Mouse (Mus musculus): Measurements from ENCODE around the gene Kctd3. TPM values are rescaled to one million over a fixed set of nuclear protein-coding genes. Genes with fewer than 3 reads are reported as not detected.
"Not testable (repeated sequence)": the region's sequence is repeated elsewhere in the genome, so short reads cannot be mapped to it uniquely, and the experiment has no call there.

Kctd3 gene
- total RNA-seq (2021): 10 to 100 TPM; 76.6 to 81.1 TPM
- long read RNA-seq, transcript Kctd3-201 (18 exons, 3,706 nt): major isoform, 84 of 115 reads
- long read RNA-seq, partial matches to known transcripts: 15 of 115 reads
- long read RNA-seq, other reads (novel, unspliced or antisense): 14 of 115 reads

- DNase-seq (ENCODE audit: low spot score in 2 of 2): peak; percentile 93 to 97
Observed at GRCm38 (mm10) chr1:189007239-189007979, at the start of gene Kctd3. Gene Kctd3 (minus strand): TSS chr1:189007841.

GRCm38 (mm10) chr1:189057425-189057824 lies 49.8 kb upstream of the Kctd3 start:
- no peak for DNase-seq (ENCODE audit: low spot score in 2 of 2)

GRCm38 (mm10) chr1:189055933-189056332 lies 48.3 kb upstream of the Kctd3 start:
- no peak for DNase-seq (ENCODE audit: low spot score in 2 of 2)

- DNase-seq (ENCODE audit: low spot score in 2 of 2): peak in 1 of 2 experiments; percentile 61
Observed at GRCm38 (mm10) chr1:189054941-189055551, 47.4 kb upstream of the Kctd3 start.

GRCm38 (mm10) chr1:189054191-189054590 lies 46.5 kb upstream of the Kctd3 start:
- no peak for DNase-seq (ENCODE audit: low spot score in 2 of 2)

- no peak for DNase-seq (ENCODE audit: low spot score in 2 of 2)
Observed at GRCm38 (mm10) chr1:189052189-189052588, 44.5 kb upstream of the Kctd3 start.

GRCm38 (mm10) chr1:189050122-189050521 lies 42.5 kb upstream of the Kctd3 start:
- no peak for DNase-seq (ENCODE audit: low spot score in 2 of 2)

- DNase-seq (ENCODE audit: low spot score in 2 of 2): peak; percentile 19 to 69
Observed at GRCm38 (mm10) chr1:189048331-189048730, 40.7 kb upstream of the Kctd3 start.

- no peak for DNase-seq (ENCODE audit: low spot score in 2 of 2)
Observed at GRCm38 (mm10) chr1:189047918-189048317, 40.3 kb upstream of the Kctd3 start.

GRCm38 (mm10) chr1:189046831-189047230 lies 39.2 kb upstream of the Kctd3 start:
- DNase-seq (ENCODE audit: low spot score in 2 of 2): no peak

GRCm38 (mm10) chr1:189046301-189046700 lies 38.7 kb upstream of the Kctd3 start:
- no peak for DNase-seq (ENCODE audit: low spot score in 2 of 2)

GRCm38 (mm10) chr1:189041261-189041660 lies 33.6 kb upstream of the Kctd3 start:
- DNase-seq (ENCODE audit: low spot score in 2 of 2): no peak

- peak in 1 of 2 experiments; percentile 38 for DNase-seq (ENCODE audit: low spot score in 2 of 2)
Observed at GRCm38 (mm10) chr1:189039348-189039747, 31.7 kb upstream of the Kctd3 start.

GRCm38 (mm10) chr1:189032817-189033216 lies 25.2 kb upstream of the Kctd3 start:
- DNase-seq (ENCODE audit: low spot score in 2 of 2): not testable (repeated sequence)

GRCm38 (mm10) chr1:189030975-189031374 lies 23.3 kb upstream of the Kctd3 start:
- DNase-seq (ENCODE audit: low spot score in 2 of 2): no peak

GRCm38 (mm10) chr1:189028267-189028666 lies 20.6 kb upstream of the Kctd3 start:
- no peak for DNase-seq (ENCODE audit: low spot score in 2 of 2)

- DNase-seq (ENCODE audit: low spot score in 2 of 2): peak in 1 of 2 experiments; percentile 67
Observed at GRCm38 (mm10) chr1:189026885-189027284, 19.2 kb upstream of the Kctd3 start.

GRCm38 (mm10) chr1:189023701-189024080 lies 16.1 kb upstream of the Kctd3 start:
- no peak for DNase-seq (ENCODE audit: low spot score in 2 of 2)

GRCm38 (mm10) chr1:189022925-189023700 lies 15.5 kb upstream of the Kctd3 start:
- DNase-seq (ENCODE audit: low spot score in 2 of 2): no peak

GRCm38 (mm10) chr1:189015372-189015771 lies 7.7 kb upstream of the Kctd3 start:
- peak in 1 of 2 experiments; percentile 56 for DNase-seq (ENCODE audit: low spot score in 2 of 2)

GRCm38 (mm10) chr1:189013587-189013921 lies 5.9 kb upstream of the Kctd3 start:
- no peak for DNase-seq (ENCODE audit: low spot score in 2 of 2)
